Mouse (Mus musculus) midbrain, embryonic 11.5 days (tissue): ENCODE results near the gene Ankrd44. TPM values are rescaled to one million over a fixed set of nuclear protein-coding genes. Genes with fewer than 3 reads are reported as not detected.
A peak's percentile ranks its signal among the peaks of the same experiment; 100 is the strongest.

Experiments used
- ATAC-seq: fragments of 200-750 bp; cut with Nextera tagmentation; 2 replicates; pipeline ENCODE4 v1.8.0; 2017; ENCODE audit warnings: moderate TSS enrichment, moderate library complexity; ENCODE audit not compliant: low FRiP score
- DNase-seq: peaks from one replicate; pipeline ENCODE4 v3.0.0; 2015; ENCODE audit warnings: low spot score; ENCODE audit errors: missing footprints
- H3K27ac ChIP-seq: fragments of 300-500 bp; sonication (generic); 2 replicates; pipeline ENCODE4 v1.5.1; 2014; ENCODE audit warnings: low read depth, low read length
- H3K27me3 ChIP-seq: fragments of 300-500 bp; sonication (generic); 2 replicates; pipeline ENCODE4 v1.6.1; 2014; ENCODE audit warnings: mild to moderate bottlenecking, low read length, moderate library complexity, mixed read lengths; ENCODE audit not compliant: control insufficient read depth, insufficient read depth
- H3K36me3 ChIP-seq: fragments of 300-500 bp; sonication (generic); 2 replicates; pipeline ENCODE4 v1.6.1; 2014; ENCODE audit warnings: mild to moderate bottlenecking, low read length, moderate library complexity, mixed read lengths; ENCODE audit not compliant: control insufficient read depth, insufficient read depth
- H3K4me1 ChIP-seq: fragments of 300-500 bp; sonication (generic); 2 replicates; pipeline ENCODE4 v1.6.1; 2014; ENCODE audit warnings: low read length; ENCODE audit not compliant: control insufficient read depth, insufficient read depth
- H3K4me2 ChIP-seq: fragments of 300-500 bp; sonication (generic); 2 replicates; pipeline ENCODE4 v1.6.1; 2014; ENCODE audit warnings: mild to moderate bottlenecking, moderate library complexity
- H3K4me3 ChIP-seq: fragments of 300-500 bp; sonication (generic); 2 replicates; pipeline ENCODE4 v1.5.1; 2014; ENCODE audit warnings: low read depth, low read length
- H3K9ac ChIP-seq: fragments of 300-500 bp; sonication (generic); 2 replicates; pipeline ENCODE4 v1.6.1; 2014; ENCODE audit warnings: low read length
- H3K9me3 ChIP-seq: fragments of 300-500 bp; sonication (generic); 2 replicates; pipeline ENCODE4 v1.6.1; 2016; ENCODE audit warnings: low read length; ENCODE audit not compliant: control insufficient read depth
- WGBS: fragments of 180-500 bp; shearing (Covaris S2); extraction: QIAGEN DNeasy Blood & Tissue Kit; methylation state at CpG from one replicate; pipeline ENCODE4 v1.1.7; 2014; 5-methylcytosine and 5-hydroxymethylcytosine counted together
- polyA plus RNA-seq: library from polyadenylated mRNA; unstranded; fragments of >200 nt; fragmentation: Nextera tagmentation; extraction: Ambion mirVana; gene quantifications from 2 replicates; pipeline ENCODE4 v1.2.1, GENCODE M21; 2014

The Ankrd44 gene
- polyA plus RNA-seq, 1 experiment from 2014 or later, result 10.1 TPM

DNA sequence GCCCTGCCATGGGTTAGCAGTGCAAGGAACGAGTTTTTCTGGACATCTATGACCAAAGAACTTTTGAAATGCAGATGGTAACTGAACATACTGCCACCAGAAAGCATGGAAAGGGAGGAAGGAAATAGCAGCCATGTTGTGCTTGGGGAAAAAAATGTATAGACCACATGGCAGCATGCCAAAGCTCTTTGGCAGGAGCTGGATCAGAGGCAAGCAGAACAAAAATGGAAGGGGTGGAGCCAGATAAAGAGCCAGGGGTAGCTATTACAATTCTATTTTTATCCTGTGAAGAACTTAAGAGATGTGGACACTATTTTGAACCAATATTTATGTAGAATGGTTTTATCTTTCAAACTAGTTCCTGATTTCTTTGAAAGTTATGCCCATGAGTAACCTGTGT lies 215.6 kb downstream of the Ankrd44 start:
- Histone ChIP-seq H3K9ac (no peak overlapping the region), H3K9me3 (no peaks in the 10 kb centered on the region), H3K27me3 (no peaks in the 10 kb centered on the region), H3K36me3 (no peaks in the 10 kb centered on the region), H3K27ac (no peak overlapping the region), H3K4me2 (no peak overlapping the region), H3K4me3 (no peak overlapping the region), H3K4me1 (no peaks in the 10 kb centered on the region)
- WGBS, result 80% methylated on average over 1 of the region's 1 CpGs
- no peak for DNase-seq
- ATAC-seq, result no peak

GRCm38 (mm10) chr1:54707888-54708565 lies 218.2 kb downstream of the Ankrd44 start:
- H3K4me2 ChIP-seq, result no peak overlapping the region
- ATAC-seq (no peak), DNase-seq (no peak)
- H3K27ac ChIP-seq, result no peak overlapping the region
- no peaks in the 10 kb centered on the region for H3K4me1 ChIP-seq
- H3K36me3 ChIP-seq, result no peaks in the 10 kb centered on the region
- no peak overlapping the region for H3K9ac ChIP-seq
- no peaks in the 10 kb centered on the region for H3K9me3 ChIP-seq
- H3K4me3 ChIP-seq, result no peak overlapping the region
- whole genome bisulfite sequencing, result 86% methylated on average over 8 of the region's 8 CpGs
- H3K27me3 ChIP-seq, result no peaks in the 10 kb centered on the region

DNA sequence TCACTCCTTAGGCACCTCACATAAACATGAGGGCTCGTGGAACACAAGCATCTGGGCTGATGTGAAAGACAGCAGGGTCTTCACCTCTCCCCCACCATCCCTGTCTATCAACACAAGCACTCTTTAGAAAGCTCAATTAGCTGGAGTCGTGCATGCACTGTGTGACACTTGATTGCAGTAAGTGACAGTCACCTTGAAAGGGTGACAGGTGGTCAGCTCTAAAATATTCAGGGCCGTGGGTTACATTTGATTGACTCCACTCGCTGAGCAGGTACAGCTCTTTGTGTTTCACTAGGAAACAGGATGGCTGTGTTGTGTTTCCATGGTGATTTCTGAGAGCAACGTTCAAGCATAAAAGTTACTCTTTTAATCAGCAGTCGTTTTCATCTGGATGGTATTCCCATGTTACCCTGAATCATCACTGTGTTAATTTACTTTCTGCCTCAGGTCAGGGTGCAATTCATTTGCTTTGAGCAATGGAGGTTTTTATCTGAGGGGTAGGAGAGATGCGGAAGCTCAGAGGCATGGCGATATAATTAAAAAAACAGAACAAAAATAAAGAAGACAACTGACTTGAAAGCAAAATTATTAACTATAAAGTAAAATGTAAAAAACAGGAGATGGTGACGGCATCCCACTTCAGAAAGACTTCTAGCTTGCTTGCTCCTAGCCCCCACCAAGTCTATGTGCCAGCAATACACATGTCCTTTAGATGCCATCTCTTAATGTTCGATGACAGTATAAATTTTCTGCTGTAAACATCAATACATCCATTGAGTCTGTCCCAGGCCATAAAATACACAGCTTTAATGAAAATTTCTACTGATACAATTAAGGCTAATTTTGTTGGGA lies 218.9 kb downstream of the Ankrd44 start:
- Histone ChIP-seq H3K4me1 (no peaks in the 10 kb centered on the region), H3K36me3 (no peaks in the 10 kb centered on the region), H3K9me3 (no peaks in the 10 kb centered on the region), H3K27ac (no peak overlapping the region), H3K27me3 (no peaks in the 10 kb centered on the region), H3K4me3 (no peak overlapping the region), H3K4me2 (no peak overlapping the region), H3K9ac (no peak overlapping the region)
- 71% methylated on average over 10 of the region's 10 CpGs for WGBS
- ATAC-seq, result peak; percentile 75
- no peak for DNase-seq

DNA sequence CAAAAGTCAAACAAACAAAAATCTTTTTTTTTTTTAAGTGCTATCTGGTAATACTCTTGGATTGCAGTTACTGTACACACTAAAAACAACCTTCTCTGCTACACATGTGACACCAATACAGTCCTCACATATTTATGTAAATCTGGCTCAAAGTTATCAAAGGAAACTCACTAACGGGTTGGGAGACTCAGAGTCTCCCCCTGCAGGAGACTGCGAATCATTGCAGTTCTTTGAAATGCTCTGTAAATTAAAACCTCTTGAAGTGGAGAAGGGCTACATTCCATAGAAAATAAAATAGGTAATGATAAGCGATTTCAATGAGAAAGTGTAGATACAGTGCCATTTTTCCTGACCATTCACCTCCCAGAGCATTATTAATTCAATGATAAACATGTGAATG lies 219.6 kb downstream of the Ankrd44 start:
- H3K9me3 ChIP-seq, result no peaks in the 10 kb centered on the region
- H3K27me3 ChIP-seq, result no peaks in the 10 kb centered on the region
- DNase-seq (no peak), ATAC-seq (no peak)
- H3K27ac ChIP-seq, result no peak overlapping the region
- H3K36me3 ChIP-seq, result no peaks in the 10 kb centered on the region
- H3K9ac ChIP-seq, result no peak overlapping the region
- H3K4me1 ChIP-seq, result no peaks in the 10 kb centered on the region
- 30% methylated on average over 3 of the region's 3 CpGs for WGBS
- no peak overlapping the region for H3K4me3 ChIP-seq
- no peak overlapping the region for H3K4me2 ChIP-seq

DNA sequence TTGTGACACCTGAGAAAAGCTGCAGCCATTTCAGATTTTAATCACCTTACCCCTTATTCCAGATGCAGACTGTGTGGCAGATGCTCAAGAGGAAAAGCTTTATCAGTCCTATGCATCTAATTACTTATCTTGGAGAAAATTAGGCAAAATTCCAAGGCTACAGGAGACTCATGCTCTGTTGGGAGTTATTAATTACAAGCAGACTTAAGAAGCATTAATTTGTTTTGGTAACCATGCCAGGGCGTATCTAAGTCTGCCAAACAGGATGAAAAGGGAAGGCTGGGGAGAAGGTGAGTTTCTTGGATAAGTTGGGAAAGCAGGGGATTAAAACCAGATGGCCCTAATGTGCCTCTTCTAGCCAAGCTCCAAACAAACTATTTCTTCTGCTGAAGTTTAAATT lies 222.7 kb downstream of the Ankrd44 start:
- no peak overlapping the region for H3K4me2 ChIP-seq
- no peaks in the 10 kb centered on the region for H3K4me1 ChIP-seq
- no peak for DNase-seq
- ATAC-seq, result no peak
- H3K4me3 ChIP-seq, result no peak overlapping the region
- H3K9ac ChIP-seq, result no peak overlapping the region
- no peaks in the 10 kb centered on the region for H3K9me3 ChIP-seq
- H3K36me3 ChIP-seq, result no peaks in the 10 kb centered on the region
- no peaks in the 10 kb centered on the region for H3K27me3 ChIP-seq
- no peak overlapping the region for H3K27ac ChIP-seq
- WGBS, result 78% methylated on average over 1 of the region's 1 CpGs

GRCm38 (mm10) chr1:54702918-54703317 lies 223.3 kb downstream of the Ankrd44 start:
- Histone ChIP-seq H3K27me3 (no peaks in the 10 kb centered on the region), H3K4me1 (no peaks in the 10 kb centered on the region), H3K4me2 (no peak overlapping the region), H3K36me3 (no peaks in the 10 kb centered on the region), H3K9ac (no peak overlapping the region), H3K9me3 (no peaks in the 10 kb centered on the region), H3K27ac (no peak overlapping the region), H3K4me3 (no peak overlapping the region)
- ATAC-seq, result no peak
- DNase-seq, result no peak

DNA sequence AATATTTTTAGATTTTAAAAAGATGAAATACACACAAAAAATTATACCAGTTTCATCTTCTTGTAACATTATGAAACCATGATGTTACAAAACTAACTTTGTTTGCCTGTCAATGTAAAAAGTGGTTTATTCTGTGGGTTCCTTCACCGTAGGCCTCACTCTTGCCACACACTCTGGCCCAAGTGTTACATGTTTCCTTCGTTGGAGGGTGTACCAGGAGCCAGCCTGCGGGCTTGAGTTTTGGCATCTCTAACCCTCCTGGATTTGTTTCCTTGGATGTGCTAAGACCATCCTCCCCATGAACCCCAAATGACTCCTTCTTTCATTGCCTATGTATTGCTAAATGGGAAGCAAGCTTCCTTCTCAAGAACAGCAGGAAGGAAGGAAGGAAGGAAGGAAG lies 230.8 kb downstream of the Ankrd44 start:
- ATAC-seq, result no peak
- Histone ChIP-seq H3K9ac (no peak overlapping the region), H3K27me3 (no peaks in the 10 kb centered on the region), H3K4me1 (no peaks in the 10 kb centered on the region), H3K4me2 (no peak overlapping the region), H3K36me3 (no peaks in the 10 kb centered on the region), H3K27ac (no peak overlapping the region), H3K4me3 (no peak overlapping the region), H3K9me3 (no peaks in the 10 kb centered on the region)
- DNase-seq, result no peak
- WGBS, result 95% methylated on average over 3 of the region's 3 CpGs

- no peak for DNase-seq
- no peak overlapping the region for H3K4me2 ChIP-seq
- no peak overlapping the region for H3K27ac ChIP-seq
- H3K4me1 ChIP-seq, result no peaks in the 10 kb centered on the region
- no peaks in the 10 kb centered on the region for H3K36me3 ChIP-seq
- no peak for ATAC-seq
- H3K27me3 ChIP-seq, result no peaks in the 10 kb centered on the region
- H3K4me3 ChIP-seq, result no peak overlapping the region
- no peaks in the 10 kb centered on the region for H3K9me3 ChIP-seq
- H3K9ac ChIP-seq, result no peak overlapping the region
These were observed 234.4 kb downstream of the Ankrd44 start for GRCm38 (mm10) chr1:54691824-54692223.

- no peak overlapping the region for H3K4me3 ChIP-seq
- H3K36me3 ChIP-seq, result no peaks in the 10 kb centered on the region
- H3K27me3 ChIP-seq, result no peaks in the 10 kb centered on the region
- DNase-seq (no peak), ATAC-seq (peak; percentile 57; the same call in 1 of the 2 replicates)
- H3K9me3 ChIP-seq, result no peaks in the 10 kb centered on the region
- H3K4me1 ChIP-seq, result no peaks in the 10 kb centered on the region
- no peak overlapping the region for H3K4me2 ChIP-seq
- H3K27ac ChIP-seq, result no peak overlapping the region
- 78% methylated on average over 13 of the region's 13 CpGs for WGBS
- no peak overlapping the region for H3K9ac ChIP-seq
These were observed 235.8 kb downstream of the Ankrd44 start for GRCm38 (mm10) chr1:54690291-54690965.
